Mouse (Mus musculus) G1E-ER4 (cell line): ENCODE data around the gene Setd7. TPM values are rescaled to one million over a fixed set of nuclear protein-coding genes. Genes with fewer than 3 reads are reported as not detected.

Experiments
- GATA1 ChIP-seq: IDR thresholded peaks from one replicate; pipeline ENCODE4 v1.8.0; 2012; ENCODE audit warnings: low read length, inconsistent platforms
- polyA plus RNA-seq: library from polyadenylated mRNA; stranded (reverse); fragments of >175 nt; gene quantifications from 2 replicates; pipeline ENCODE4 v1.2.3, GENCODE M21; 2012

Gene Setd7
- polyA plus RNA-seq, 1 experiment = 7.6 TPM

DNA sequence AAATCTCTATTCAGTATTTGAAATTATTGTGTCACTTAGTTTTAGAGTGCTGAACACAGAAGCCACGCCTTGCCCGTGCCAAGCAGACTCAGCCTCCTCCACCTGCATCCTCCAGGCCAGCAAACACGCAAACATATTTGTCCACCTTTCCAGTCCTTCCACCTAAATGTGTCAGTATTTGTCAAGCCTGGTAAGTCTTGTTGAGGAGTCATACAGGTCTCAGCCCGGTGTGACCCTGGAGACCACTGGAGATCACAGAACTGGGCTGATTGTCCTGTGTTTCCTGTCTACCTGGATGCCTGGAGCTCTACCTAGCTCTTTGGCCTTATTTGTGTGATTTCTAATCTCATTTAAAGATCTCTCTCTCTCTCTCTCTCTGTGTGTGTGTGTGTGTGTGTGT lies 60.8 kb downstream of the Setd7 start:
- no peak for TF ChIP-seq GATA1

DNA sequence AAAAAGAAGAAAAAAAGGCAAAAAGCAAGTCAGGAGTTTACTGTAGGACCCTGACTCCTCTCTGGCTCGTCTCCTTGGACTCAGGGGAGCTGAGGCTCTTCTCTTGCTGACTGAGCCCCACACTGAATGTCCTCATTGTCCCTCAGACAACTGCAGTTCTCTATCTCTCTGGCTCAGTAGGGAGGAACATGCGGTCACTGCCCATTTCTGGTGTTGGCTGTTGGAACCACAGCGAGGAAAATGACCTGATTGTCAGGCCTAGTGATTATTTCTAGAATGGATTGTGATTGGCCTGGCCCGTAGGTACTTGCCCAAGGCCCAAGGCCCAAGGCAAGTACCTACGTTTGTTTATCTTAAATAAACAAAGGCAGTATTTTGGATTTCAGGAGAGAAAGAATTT lies 62.0 kb downstream of the Setd7 start:
- no peak for TF ChIP-seq GATA1

DNA sequence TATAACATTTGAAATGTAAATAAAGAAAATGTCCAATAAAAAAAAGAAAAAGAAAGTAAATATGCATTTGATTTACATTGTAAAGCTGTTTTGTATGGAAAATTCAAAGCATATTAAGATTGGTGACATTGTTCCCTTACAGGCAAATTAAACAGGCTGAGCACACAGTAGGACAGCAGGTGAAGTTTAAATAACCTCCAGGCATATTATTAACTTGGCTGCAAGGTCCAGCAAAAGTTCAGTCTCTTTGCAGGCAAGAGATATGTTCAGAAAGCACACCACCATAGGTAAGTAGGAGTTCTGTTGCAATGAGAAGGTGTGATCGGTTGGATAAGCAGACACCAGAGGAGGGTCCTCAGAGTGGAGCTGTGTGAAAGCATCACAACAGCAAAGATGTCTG lies 62.7 kb downstream of the Setd7 start:
- TF ChIP-seq GATA1 = no peak

DNA sequence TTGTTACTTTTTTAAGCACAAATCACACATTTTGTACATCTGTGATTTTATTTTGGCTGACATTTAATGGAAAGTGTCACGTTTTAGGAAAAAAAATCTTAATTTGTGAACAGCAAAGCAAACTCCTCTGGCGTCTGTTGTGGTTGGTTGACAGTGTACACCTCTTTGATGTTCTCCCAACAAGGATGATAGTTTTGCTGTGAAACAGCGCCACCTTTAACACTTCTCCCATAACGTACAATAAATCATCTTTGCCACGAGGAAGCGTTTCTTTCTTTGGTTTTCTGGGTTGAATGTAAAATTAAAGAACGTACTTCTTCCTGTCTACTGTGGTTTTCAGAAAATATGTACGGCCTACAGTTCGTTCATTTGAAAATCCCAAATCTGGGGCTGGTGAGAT lies 65.0 kb downstream of the Setd7 start:
- TF ChIP-seq GATA1 = no peak

GRCm38 (mm10) chr3:51494466-51494865 lies 66.2 kb downstream of the Setd7 start:
- TF ChIP-seq GATA1 = no peak

GRCm38 (mm10) chr3:51493272-51493838 lies 67.3 kb downstream of the Setd7 start:
- no peak for TF ChIP-seq GATA1

- no peak for TF ChIP-seq GATA1
Measured at GRCm38 (mm10) chr3:51490088-51490753, 70.5 kb downstream of the Setd7 start.

DNA sequence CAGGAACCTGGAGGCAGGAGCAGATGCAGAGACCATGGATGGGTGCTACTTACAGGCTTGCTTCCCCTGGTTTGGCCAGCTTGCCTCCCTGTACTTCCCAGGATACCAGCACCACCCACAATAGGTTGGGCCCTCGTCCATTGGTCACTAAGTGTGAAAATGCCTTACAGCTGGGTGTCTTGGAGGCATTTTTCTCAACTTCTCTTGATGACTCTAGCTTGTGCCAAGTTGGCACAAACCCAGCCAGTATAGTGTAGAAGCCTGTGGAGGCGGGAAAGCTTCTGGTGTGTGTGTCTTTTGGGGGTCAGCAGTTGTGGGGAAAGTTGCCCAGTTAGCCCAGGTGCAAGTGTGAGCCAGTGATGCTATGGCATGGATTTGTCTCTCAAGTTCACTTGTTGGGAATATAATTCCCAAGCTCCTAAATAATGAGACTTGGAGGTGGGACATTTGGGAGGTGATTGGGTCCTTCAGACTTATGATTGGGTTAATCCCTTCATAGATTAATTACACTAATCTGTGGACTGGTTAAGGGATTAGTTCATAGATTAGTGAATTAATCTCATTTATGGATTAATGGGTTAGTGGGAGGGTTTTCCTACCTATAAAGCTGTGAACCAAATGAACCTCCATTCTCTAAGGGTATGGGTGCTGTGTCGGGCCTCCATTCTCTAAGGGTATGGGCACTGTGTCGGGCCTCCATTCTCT lies 74.0 kb downstream of the Setd7 start:
- TF ChIP-seq GATA1 = no peak

GRCm38 (mm10) chr3:51485347-51485746 lies 75.3 kb downstream of the Setd7 start:
- no peak for TF ChIP-seq GATA1

DNA sequence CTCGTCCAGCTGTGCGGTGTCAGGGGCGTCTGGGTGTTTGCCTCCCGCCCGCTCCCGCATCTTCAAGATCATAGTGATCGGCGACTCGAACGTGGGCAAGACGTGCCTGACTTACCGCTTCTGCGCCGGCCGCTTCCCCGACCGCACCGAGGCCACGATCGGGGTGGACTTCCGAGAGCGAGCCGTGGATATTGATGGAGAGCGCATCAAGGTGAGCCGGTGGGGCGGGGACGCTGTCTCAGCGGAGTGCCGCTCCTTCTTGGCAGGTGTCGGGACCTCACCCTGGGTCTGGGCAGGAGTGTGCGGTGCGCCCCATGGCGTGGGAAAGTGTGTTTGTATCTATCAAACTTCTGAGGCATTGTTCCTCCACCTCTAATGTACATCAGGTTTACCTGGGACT lies 76.3 kb downstream of the Setd7 start:
- TF ChIP-seq GATA1 = no peak

GRCm38 (mm10) chr3:51483741-51484359 lies 76.8 kb downstream of the Setd7 start, which contains the start of gene Rab33b:
Gene Rab33b, plus strand, starts transcription at chr3:51483920.
- TF ChIP-seq GATA1 = no peak

GRCm38 (mm10) chr3:51482781-51483180 lies 77.9 kb downstream of the Setd7 start:
- TF ChIP-seq GATA1 = no peak

- TF ChIP-seq GATA1 = no peak
Measured at GRCm38 (mm10) chr3:51481881-51482280, 78.8 kb downstream of the Setd7 start.

DNA sequence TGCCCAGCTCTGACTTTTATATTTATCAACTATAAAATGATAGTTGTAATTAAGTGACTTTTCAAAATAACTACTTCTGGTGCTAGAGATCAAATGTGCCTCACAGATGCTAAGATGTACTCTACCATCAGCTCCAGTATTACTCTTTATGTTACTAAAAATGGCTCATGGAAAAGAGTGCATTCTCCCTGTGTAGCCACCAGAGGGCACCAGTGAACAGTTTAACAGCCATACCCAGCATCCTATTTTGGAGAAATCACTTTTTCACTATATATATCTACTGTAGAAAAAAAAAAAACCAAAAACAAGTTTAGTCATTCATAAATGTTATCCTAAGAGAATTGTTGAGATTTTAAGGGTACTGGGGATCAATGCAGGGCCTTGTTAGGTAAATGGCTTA lies 79.6 kb downstream of the Setd7 start:
- TF ChIP-seq GATA1 = no peak

DNA sequence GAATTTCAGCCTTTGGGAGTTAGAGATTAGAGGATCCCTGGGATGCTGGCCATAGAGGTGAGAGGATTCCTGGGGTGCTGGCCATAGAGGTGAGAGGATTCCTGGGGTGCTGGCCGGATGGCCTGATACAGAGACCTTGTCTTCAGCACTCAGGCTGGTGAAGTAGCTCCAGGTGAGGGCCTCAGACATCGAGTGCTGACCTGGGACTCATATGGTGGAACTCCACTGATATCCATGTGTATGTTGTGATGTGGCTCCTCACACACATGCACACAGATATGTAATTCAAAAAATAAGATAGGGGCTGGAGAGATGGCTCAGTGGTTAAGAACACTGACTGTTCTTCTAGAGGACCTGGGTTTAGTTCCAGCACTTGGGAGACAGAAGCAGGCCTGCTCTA lies 80.8 kb downstream of the Setd7 start:
- no peak for TF ChIP-seq GATA1

- no peak for TF ChIP-seq GATA1
Measured at GRCm38 (mm10) chr3:51475706-51476105, 85.0 kb downstream of the Setd7 start.

GRCm38 (mm10) chr3:51468530-51468929 lies 92.1 kb downstream of the Setd7 start:
- no peak for TF ChIP-seq GATA1

Other genes starting within 250 kb of the Setd7 start
- 45.5 and 45.8 TPM in 2 replicates for gene Elf2, start 220.2 kb downstream of the Setd7 start, polyA plus RNA-seq
- 2.7 and 4.6 TPM in 2 replicates for gene Mgarp, start 164.1 kb downstream of the Setd7 start, polyA plus RNA-seq
- 29.5 and 75.7 TPM in 2 replicates for gene Ndufc1, start 151.9 kb downstream of the Setd7 start, polyA plus RNA-seq
- 8.5 and 16.1 TPM in 2 replicates for gene Naa15, start 145.7 kb downstream of the Setd7 start, polyA plus RNA-seq
- gene Rab33b, start 77.0 kb downstream of the Setd7 start, polyA plus RNA-seq = 2.2 and 3.9 TPM in 2 replicates
- 0.13 TPM in 1 of 2 replicates, not detected in the other for gene Mgst2, start 99.5 kb upstream of the Setd7 start, polyA plus RNA-seq